Mouse (Mus musculus): ENCODE data around the gene Apol7e. TPM values are rescaled to one million over a fixed set of nuclear protein-coding genes. Genes with fewer than 3 reads are reported as not detected.
"Not testable (repeated sequence)": the region's sequence is repeated elsewhere in the genome, so short reads cannot be mapped to it uniquely, and the experiment has no call there.

Gene Apol7e
- not detected in 2 replicates for polyA plus RNA-seq (2014; fragmentation: Nextera tagmentation; extraction: Ambion mirVana)

DNA sequence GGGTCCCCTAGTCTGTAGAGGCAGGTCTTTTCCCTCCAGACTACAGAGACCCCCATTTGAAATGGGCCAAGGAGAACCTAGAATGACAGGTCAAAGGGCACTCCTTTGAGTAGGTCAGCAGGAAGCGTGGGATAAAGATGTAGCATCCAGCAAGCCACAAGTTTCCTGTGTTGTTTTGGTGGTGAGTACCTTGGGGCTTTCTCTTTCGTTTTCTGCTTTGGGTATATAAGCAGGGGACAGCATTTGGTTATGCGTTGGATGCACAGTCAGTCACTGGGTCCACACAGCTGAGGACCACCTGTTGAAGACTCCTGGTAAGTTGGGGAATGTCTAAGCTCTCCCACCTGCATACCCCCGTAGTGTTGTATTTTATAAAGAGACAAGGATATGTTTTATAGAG is at the start of gene Apol7e:
TSS of gene Apol7e (plus strand) at position 202 of the 400 bp plus-strand sequence.
- not testable (repeated sequence) for DNase-seq (ENCODE audit: low spot score); H3K27me3 ChIP-seq (ENCODE audit: control insufficient read depth, insufficient read depth, low read length); H3K9me3 ChIP-seq (ENCODE audit: control insufficient read depth, low read length); H3K4me1 ChIP-seq (ENCODE audit: control insufficient read depth, insufficient read depth, low read length); H3K4me2 ChIP-seq (ENCODE audit: low read depth); H3K27ac ChIP-seq (ENCODE audit: low read depth, low read length); H3K9ac ChIP-seq (ENCODE audit: low read length); H3K4me3 ChIP-seq (ENCODE audit: low read depth, low read length); H3K36me3 ChIP-seq (ENCODE audit: control insufficient read depth, insufficient read depth, low read length); ATAC-seq (ENCODE audit: insufficient read depth, low FRiP score, low TSS enrichment)
- WGBS: 89% methylated on average over 4 of the region's 4 CpGs

- H3K4me3 ChIP-seq (ENCODE audit: low read depth, low read length); H3K27ac ChIP-seq (ENCODE audit: low read depth, low read length); H3K4me2 ChIP-seq (ENCODE audit: low read depth); H3K9ac ChIP-seq (ENCODE audit: low read length); H3K4me1 ChIP-seq (ENCODE audit: control insufficient read depth, insufficient read depth, low read length); DNase-seq (ENCODE audit: low spot score); H3K27me3 ChIP-seq (ENCODE audit: control insufficient read depth, insufficient read depth, low read length); H3K9me3 ChIP-seq (ENCODE audit: control insufficient read depth, low read length); ATAC-seq (ENCODE audit: insufficient read depth, low FRiP score, low TSS enrichment); H3K36me3 ChIP-seq (ENCODE audit: control insufficient read depth, insufficient read depth, low read length): not testable (repeated sequence)
These were observed 47.5 kb upstream of the Apol7e start for GRCm38 (mm10) chr15:77651143-77651542.

DNA sequence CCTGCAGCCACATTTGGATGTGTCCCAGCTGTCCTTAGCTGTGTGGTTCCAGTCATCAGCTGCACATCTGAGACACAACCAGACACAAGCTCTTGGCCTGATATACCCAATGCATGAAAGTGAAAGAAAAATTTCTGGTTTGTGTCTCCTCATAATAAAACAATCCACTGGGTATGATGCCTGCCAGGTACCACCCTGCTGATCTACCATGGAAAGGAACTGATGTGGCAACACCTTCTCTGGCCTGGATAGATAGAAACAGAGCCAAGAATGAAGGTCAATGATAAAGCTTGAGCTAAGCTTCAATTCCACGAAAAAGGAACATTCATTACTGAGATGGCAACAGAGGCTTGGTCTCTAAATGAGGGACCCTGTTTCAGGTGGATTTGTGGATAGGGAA is 38.9 kb upstream of the Apol7e start:
- not testable (repeated sequence) for H3K27me3 ChIP-seq (ENCODE audit: control insufficient read depth, insufficient read depth, low read length); ATAC-seq (ENCODE audit: insufficient read depth, low FRiP score, low TSS enrichment); H3K4me1 ChIP-seq (ENCODE audit: control insufficient read depth, insufficient read depth, low read length); H3K4me2 ChIP-seq (ENCODE audit: low read depth); DNase-seq (ENCODE audit: low spot score); H3K9ac ChIP-seq (ENCODE audit: low read length); H3K9me3 ChIP-seq (ENCODE audit: control insufficient read depth, low read length); H3K27ac ChIP-seq (ENCODE audit: low read depth, low read length); H3K36me3 ChIP-seq (ENCODE audit: control insufficient read depth, insufficient read depth, low read length); H3K4me3 ChIP-seq (ENCODE audit: low read depth, low read length)
- WGBS: 72% methylated on average over 1 of the region's 1 CpGs

DNA sequence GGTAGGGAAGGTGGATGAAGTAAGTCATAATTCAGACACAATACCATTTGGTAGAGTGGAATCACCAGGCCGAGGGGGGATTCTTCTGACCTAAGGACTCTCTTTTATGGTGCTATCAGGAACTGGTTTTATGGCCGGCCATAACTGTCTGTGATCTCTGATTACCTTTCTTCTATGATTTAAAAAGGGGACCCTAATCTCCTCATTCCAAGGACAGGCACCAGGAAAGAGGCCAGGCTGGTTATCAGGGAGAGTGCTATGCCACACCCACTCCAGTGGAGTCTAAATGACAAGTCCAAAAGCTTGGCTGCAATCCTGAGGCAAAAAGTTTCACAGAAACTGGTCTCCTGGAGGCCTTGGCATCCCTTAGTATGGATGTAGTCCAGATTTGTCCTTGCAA is 36.8 kb upstream of the Apol7e start:
- 29% methylated on average over 2 of the region's 2 CpGs for WGBS
- not testable (repeated sequence) for H3K9ac ChIP-seq (ENCODE audit: low read length); DNase-seq (ENCODE audit: low spot score); H3K4me1 ChIP-seq (ENCODE audit: control insufficient read depth, insufficient read depth, low read length); ATAC-seq (ENCODE audit: insufficient read depth, low FRiP score, low TSS enrichment); H3K4me2 ChIP-seq (ENCODE audit: low read depth); H3K9me3 ChIP-seq (ENCODE audit: control insufficient read depth, low read length); H3K27me3 ChIP-seq (ENCODE audit: control insufficient read depth, insufficient read depth, low read length); H3K36me3 ChIP-seq (ENCODE audit: control insufficient read depth, insufficient read depth, low read length); H3K27ac ChIP-seq (ENCODE audit: low read depth, low read length); H3K4me3 ChIP-seq (ENCODE audit: low read depth, low read length)

DNA sequence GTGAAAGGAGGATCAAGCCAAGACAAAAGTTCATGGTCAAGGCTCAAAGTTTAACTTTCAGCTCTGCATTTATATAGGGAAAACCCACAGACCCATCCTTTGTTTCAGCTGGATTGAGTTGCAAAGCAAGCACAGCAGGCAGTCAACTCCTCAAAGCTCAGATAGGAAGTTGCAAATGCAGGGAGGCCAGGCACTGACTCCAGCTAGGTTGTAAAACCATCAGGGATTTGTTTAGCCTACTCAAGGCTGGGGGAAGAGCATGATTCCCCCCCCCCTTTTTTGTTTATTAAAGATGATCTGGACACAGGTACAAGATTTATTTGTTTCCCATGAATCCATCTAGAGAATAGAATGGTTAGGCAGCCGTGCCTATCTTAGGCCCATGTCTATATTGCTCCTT is 24.6 kb upstream of the Apol7e start:
- H3K27ac ChIP-seq (ENCODE audit: low read depth, low read length); DNase-seq (ENCODE audit: low spot score); H3K9me3 ChIP-seq (ENCODE audit: control insufficient read depth, low read length); H3K36me3 ChIP-seq (ENCODE audit: control insufficient read depth, insufficient read depth, low read length); H3K4me3 ChIP-seq (ENCODE audit: low read depth, low read length); ATAC-seq (ENCODE audit: insufficient read depth, low FRiP score, low TSS enrichment); H3K4me1 ChIP-seq (ENCODE audit: control insufficient read depth, insufficient read depth, low read length); H3K4me2 ChIP-seq (ENCODE audit: low read depth); H3K27me3 ChIP-seq (ENCODE audit: control insufficient read depth, insufficient read depth, low read length); H3K9ac ChIP-seq (ENCODE audit: low read length): not testable (repeated sequence)
- WGBS: 70% methylated on average over 1 of the region's 1 CpGs

GRCm38 (mm10) chr15:77683944-77684343 is 14.7 kb upstream of the Apol7e start:
- H3K9me3 ChIP-seq (ENCODE audit: control insufficient read depth, low read length); H3K4me2 ChIP-seq (ENCODE audit: low read depth); H3K4me1 ChIP-seq (ENCODE audit: control insufficient read depth, insufficient read depth, low read length); H3K9ac ChIP-seq (ENCODE audit: low read length); ATAC-seq (ENCODE audit: insufficient read depth, low FRiP score, low TSS enrichment); H3K27me3 ChIP-seq (ENCODE audit: control insufficient read depth, insufficient read depth, low read length); H3K36me3 ChIP-seq (ENCODE audit: control insufficient read depth, insufficient read depth, low read length); H3K27ac ChIP-seq (ENCODE audit: low read depth, low read length); H3K4me3 ChIP-seq (ENCODE audit: low read depth, low read length): not testable (repeated sequence)
- 3% methylated on average over 8 of the region's 11 CpGs for WGBS
- peak; percentile 61 for DNase-seq (ENCODE audit: low spot score)

GRCm38 (mm10) chr15:77691532-77692311 is 6.9 kb upstream of the Apol7e start:
- not testable (repeated sequence) for ATAC-seq (ENCODE audit: insufficient read depth, low FRiP score, low TSS enrichment); H3K36me3 ChIP-seq (ENCODE audit: control insufficient read depth, insufficient read depth, low read length); H3K4me1 ChIP-seq (ENCODE audit: control insufficient read depth, insufficient read depth, low read length); H3K9me3 ChIP-seq (ENCODE audit: control insufficient read depth, low read length); H3K27me3 ChIP-seq (ENCODE audit: control insufficient read depth, insufficient read depth, low read length); H3K27ac ChIP-seq (ENCODE audit: low read depth, low read length)
- DNase-seq (ENCODE audit: low spot score): peak; percentile 12
- Histone ChIP-seq H3K9ac (ENCODE audit: low read length) (peak overlapping the region; percentile 15; the same call in 1 of the 2 replicates), H3K4me2 (ENCODE audit: low read depth) (peak overlapping the region; percentile 42), H3K4me3 (ENCODE audit: low read depth, low read length) (peak overlapping the region; percentile 18)
- 7% methylated on average over 19 of the region's 20 CpGs for WGBS

DNA sequence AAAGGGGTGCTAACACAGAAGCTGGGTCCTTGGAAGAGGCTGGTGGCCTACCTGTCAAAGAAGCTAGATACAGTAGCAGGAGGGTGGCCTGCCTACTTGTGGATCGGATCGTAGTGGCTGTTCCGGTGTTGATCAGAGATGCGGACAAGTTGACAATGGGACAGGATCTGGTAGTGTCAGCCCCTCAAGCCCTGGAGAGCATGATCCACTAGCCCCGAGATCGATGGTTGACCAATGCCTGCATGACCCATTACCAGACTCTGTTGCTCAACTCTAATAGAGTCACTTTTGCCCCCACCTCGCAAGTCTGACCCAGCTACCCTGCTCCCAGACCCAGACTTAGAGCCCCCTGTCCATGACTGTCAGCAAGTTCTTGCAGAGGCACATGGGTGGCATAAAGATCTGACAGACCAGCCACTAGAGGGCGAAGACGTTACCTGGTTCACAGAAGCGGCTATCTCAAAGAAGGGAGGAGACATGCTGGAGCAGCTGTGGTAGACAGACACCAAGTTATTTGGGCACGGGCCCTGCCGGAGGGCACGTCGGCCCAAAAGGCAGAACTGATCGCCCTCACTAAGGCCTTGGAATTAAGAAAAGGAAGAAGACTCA is 3.9 kb upstream of the Apol7e start:
- H3K9me3 ChIP-seq (ENCODE audit: control insufficient read depth, low read length); H3K27me3 ChIP-seq (ENCODE audit: control insufficient read depth, insufficient read depth, low read length); H3K4me2 ChIP-seq (ENCODE audit: low read depth); H3K4me1 ChIP-seq (ENCODE audit: control insufficient read depth, insufficient read depth, low read length); H3K36me3 ChIP-seq (ENCODE audit: control insufficient read depth, insufficient read depth, low read length); H3K4me3 ChIP-seq (ENCODE audit: low read depth, low read length); ATAC-seq (ENCODE audit: insufficient read depth, low FRiP score, low TSS enrichment); H3K27ac ChIP-seq (ENCODE audit: low read depth, low read length); H3K9ac ChIP-seq (ENCODE audit: low read length): not testable (repeated sequence)
- 53% methylated on average over 11 of the region's 15 CpGs for WGBS
- DNase-seq (ENCODE audit: low spot score): peak; percentile 9

DNA sequence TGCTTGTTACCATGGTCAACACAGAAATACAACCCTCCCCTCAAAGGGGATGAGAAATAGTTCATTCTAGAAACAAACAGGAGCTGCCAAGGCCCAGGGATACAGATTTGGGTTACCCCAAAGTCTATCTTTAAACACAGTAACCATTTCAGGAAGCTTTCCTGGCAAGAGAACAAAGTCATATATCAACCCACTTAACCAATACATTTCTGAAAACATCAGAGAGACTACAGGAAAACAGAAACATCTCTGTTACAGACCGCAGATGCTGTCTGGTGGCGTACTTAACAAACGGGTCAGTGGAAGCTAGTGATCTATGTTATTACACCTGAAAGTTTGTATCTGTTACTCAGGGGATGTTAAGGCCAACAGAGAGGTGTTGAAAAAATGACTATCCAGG is 6.6 kb downstream of the Apol7e start:
- not testable (repeated sequence) for H3K4me1 ChIP-seq (ENCODE audit: control insufficient read depth, insufficient read depth, low read length); H3K27ac ChIP-seq (ENCODE audit: low read depth, low read length); DNase-seq (ENCODE audit: low spot score); H3K36me3 ChIP-seq (ENCODE audit: control insufficient read depth, insufficient read depth, low read length); H3K9me3 ChIP-seq (ENCODE audit: control insufficient read depth, low read length); H3K9ac ChIP-seq (ENCODE audit: low read length); ATAC-seq (ENCODE audit: insufficient read depth, low FRiP score, low TSS enrichment); H3K4me2 ChIP-seq (ENCODE audit: low read depth); H3K27me3 ChIP-seq (ENCODE audit: control insufficient read depth, insufficient read depth, low read length); H3K4me3 ChIP-seq (ENCODE audit: low read depth, low read length)
- 88% methylated on average over 3 of the region's 3 CpGs for WGBS
